ENCODE assay signal across 28 mouse cellular contexts in genomic region chr1:170983066-170983465, GRCm38 (mm10). TPM values are rescaled to one million over a fixed set of nuclear protein-coding genes. Genes with fewer than 3 reads are reported as not detected.
A peak's percentile ranks its signal among the peaks of the same experiment; 100 is the strongest.
DNase-seq lines count a peak whose midpoint lies in the region; ATAC-seq and TF ChIP-seq lines count a peak whose summit lies in the region.
"Had no signal": no experiment of that assay in that cellular context is flagged by ENCODE, and none has a peak within 500 bp of the region (broad histone marks: within the 10 kb centered on the region; RNA-seq: fewer than 3 reads in every experiment).

No protein-coding gene starts in this region.

- peak overlapping the region; percentile 61; the same call in 1 of the 2 replicates for H3K27ac ChIP-seq in spleen, adult 2 months (ENCODE audit: insufficient read depth, low read length)
- H3K27ac ChIP-seq in CH12.LX (ENCODE audit: insufficient read depth, low read depth) = no peak overlapping the region
- H3K27ac ChIP-seq: embryonic facial prominence, embryonic 12.5 days; embryonic facial prominence, embryonic 15.5 days; gastrocnemius, adult 2 months; heart, adult 2 months; heart, embryonic 10.5 days; heart, embryonic 13.5 days; hindbrain, embryonic 12.5 days; intestine, embryonic 15.5 days had no signal

- peak overlapping the region; percentile 75; the same call in 1 of the 2 replicates for H3K4me2 ChIP-seq in CH12.LX (ENCODE audit: insufficient read depth, low read depth, poor library complexity, severe bottlenecking)
- H3K4me2 ChIP-seq: embryonic facial prominence, embryonic 12.5 days; embryonic facial prominence, embryonic 15.5 days; heart, embryonic 13.5 days; hindbrain, embryonic 12.5 days; intestine, embryonic 15.5 days had no signal

- no peak for TF ChIP-seq RAD21 in CH12.LX (IDR thresholded peaks at IDR 0.05; ENCODE audit: low read depth, low read length)

- H3K4me3 ChIP-seq in spleen, adult 2 months (ENCODE audit: extremely low read depth, insufficient read depth, insufficient read length) = no peak overlapping the region
- no peak overlapping the region for H3K4me3 ChIP-seq in CH12.LX (replicated peaks in 1 of 3; ENCODE audit: low read depth in 2 of 3, low read length in 2 of 3, poor library complexity in 1 of 3)
- H3K4me3 ChIP-seq: embryonic facial prominence, embryonic 12.5 days; embryonic facial prominence, embryonic 15.5 days; gastrocnemius, adult 2 months; heart, adult 2 months; heart, embryonic 10.5 days; heart, embryonic 13.5 days; hindbrain, embryonic 12.5 days; intestine, embryonic 15.5 days had no signal

- no peaks in the 10 kb centered on the region for H3K36me3 ChIP-seq in spleen, adult 2 months (ENCODE audit: control insufficient read depth, insufficient read depth, low read length)
- H3K36me3 ChIP-seq in CH12.LX (replicated peaks in 1 of 2; ENCODE audit: control insufficient read depth in 1 of 2, insufficient read depth in 1 of 2, low read length in 1 of 2) = no peaks in the 10 kb centered on the region
- H3K36me3 ChIP-seq in splenic B cell, adult 2 months (ENCODE audit: control insufficient read depth, insufficient read depth, low read length, poor library complexity, severe bottlenecking) = no peaks in the 10 kb centered on the region
- H3K36me3 ChIP-seq: embryonic facial prominence, embryonic 12.5 days; embryonic facial prominence, embryonic 15.5 days; G1E; heart, embryonic 10.5 days; heart, embryonic 13.5 days; hindbrain, embryonic 12.5 days; intestine, embryonic 15.5 days had no signal

- no peaks in the 10 kb centered on the region for H3K79me2 ChIP-seq in CH12.LX (replicated peaks; ENCODE audit: control insufficient read depth, extremely low read depth, insufficient read depth, poor library complexity, severe bottlenecking)

- no peak for TF ChIP-seq CTCF in spleen, adult 2 months (IDR thresholded peaks at IDR 0.05; ENCODE audit: extremely low read depth, insufficient read depth, insufficient read length, insufficient replicate concordance)
- TF ChIP-seq CTCF in CH12.LX (conservative IDR thresholded peaks at IDR 0.05 in 1 of 2, IDR thresholded peaks at IDR 0.05 in 1 of 2; ENCODE audit: low read depth in 2 of 2, low read length in 2 of 2) = no peak

- TF ChIP-seq EP300 in CH12.LX (IDR thresholded peaks at IDR 0.05; ENCODE audit: low read length) = no peak

- no peaks in the 10 kb centered on the region for H3K27me3 ChIP-seq in spleen, adult 2 months (ENCODE audit: control insufficient read depth, insufficient read depth, low read length)
- H3K27me3 ChIP-seq in CH12.LX (replicated peaks) = no peaks in the 10 kb centered on the region
- H3K27me3 ChIP-seq in splenic B cell, adult 2 months (ENCODE audit: control insufficient read depth, insufficient read depth, low read length, poor library complexity, severe bottlenecking) = no peaks in the 10 kb centered on the region
- H3K27me3 ChIP-seq: embryonic facial prominence, embryonic 12.5 days; embryonic facial prominence, embryonic 15.5 days; hindbrain, embryonic 12.5 days; intestine, embryonic 15.5 days; Patski had no signal

- H3K9me3 ChIP-seq in CH12.LX (replicated peaks; ENCODE audit: low read length) = peaks cover 6% of the 10 kb centered on the region
- H3K9me3 ChIP-seq: embryonic facial prominence, embryonic 12.5 days; embryonic facial prominence, embryonic 15.5 days; G1E; heart, embryonic 10.5 days; heart, embryonic 13.5 days; hindbrain, embryonic 12.5 days; intestine, embryonic 15.5 days had no signal

- H3K4me1 ChIP-seq in spleen, adult 2 months (ENCODE audit: control insufficient read depth, insufficient read depth, insufficient read length) = peaks cover 21% of the 10 kb centered on the region
- H3K4me1 ChIP-seq in CH12.LX (ENCODE audit: control insufficient read depth in 1 of 2, insufficient read depth in 2 of 2) = peaks cover 11 to 36% of the 10 kb centered on the region in 2 experiments; a peak in 3 of 4 replicates
- H3K4me1 ChIP-seq: embryonic facial prominence, embryonic 12.5 days; embryonic facial prominence, embryonic 15.5 days; heart, embryonic 10.5 days; heart, embryonic 13.5 days; hindbrain, embryonic 12.5 days; intestine, embryonic 15.5 days had no signal

- H3K9ac ChIP-seq in CH12.LX (ENCODE audit: insufficient read depth, low read depth) = peak overlapping the region; percentile 23; the same call in 1 of the 2 replicates
- H3K9ac ChIP-seq: embryonic facial prominence, embryonic 12.5 days; embryonic facial prominence, embryonic 15.5 days; forebrain, postnatal 0 days; heart, embryonic 13.5 days; hindbrain, embryonic 12.5 days; intestine, embryonic 15.5 days had no signal

- WGBS in spleen, adult 2 months = 41% methylated on average over 4 of the region's 4 CpGs

- ATAC-seq in granulocyte monocyte progenitor cell, adult 5-6 weeks (replicated peaks; ENCODE audit: poor library complexity, severe bottlenecking) = peak; percentile 45; the same call in 1 of the 2 replicates
- ATAC-seq: forebrain, embryonic 14.5 days; forebrain, postnatal 0 days; hindbrain, embryonic 16.5 days; intestine, embryonic 15.5 days; Patski had no signal

- peak in 1 of 2 experiments; percentile 39 for DNase-seq in spleen, adult 2 months (ENCODE audit: low read depth in 1 of 2, low spot score in 2 of 2)
- DNase-seq in spleen, postnatal 14 days (ENCODE audit: low spot score in 2 of 2) = no peak
- DNase-seq in CH12.LX (ENCODE audit: extremely low read depth) = no peak
- peak; percentile 54 for DNase-seq in splenic B cell, adult 2 months (ENCODE audit: low read depth, low spot score)
- no peak for DNase-seq in cerebellum, postnatal 25 days
- DNase-seq in adrenal gland, postnatal 36 days = no peak
- DNase-seq: adrenal gland, postnatal 10 days; cerebellum, adult 11 months; cerebellum, adult 8-10 months; cerebellum, postnatal 10 days; forebrain, postnatal 0 days; gastrocnemius, adult 2 months; gastrocnemius, postnatal 14 days; heart, adult 2 months; heart, postnatal 14 days had no signal

- in situ Hi-C loops in CH12.LX (cut with MboI; ENCODE audit: low pct_ligation_motif_present, low pct_unique_long_range_greater_than_20kb, low sequenced_read_pairs) = loop anchor here (5.0 to 25.0 kb wide), 2 partner anchors 71 to 346 kb away; partner anchors contain the start of genes Fcrlb and Olfml2b

- dilution Hi-C loops in CH12.LX (cut with MboI; ENCODE audit: extremely low pct_ligation_motif_present, extremely low pct_unique_long_range_greater_than_20kb, low sequenced_read_pairs) = no loop called here

- TF ChIP-seq POLR2A in spleen, adult 2 months (IDR thresholded peaks at IDR 0.05; ENCODE audit: low read depth, low read length) = no peak
- TF ChIP-seq POLR2A in CH12.LX (IDR thresholded peaks at IDR 0.05; ENCODE audit: low read depth, low read length) = no peak

TF ChIP-seq in CH12.LX, 34 proteins besides CTCF, POLR2A, EP300 and RAD21:
- no peak for TF ChIP-seq USF2 (conservative IDR thresholded peaks at IDR 0.05; ENCODE audit: low read depth, low read length)
- 0 out of 2 replicates have a peak, but pooled peaks have one; percentile 1 for TF ChIP-seq JUND (conservative IDR thresholded peaks at IDR 0.05; ENCODE audit: low read depth, low read length)

RNA-seq across cellular contexts. Expression of gene Fcgr2b, which starts 6.7 kb away (rescaled TPM):
- polyA plus RNA-seq in spleen, adult 2 months (2012; rRNA removed) = 47.5 and 71.3 TPM in 2 replicates
- total RNA-seq in CH12.LX (2012; rRNA removed) = 20.2 and 31.8 TPM in 2 replicates
- 29.5 and 31.1 TPM in 2 replicates for total RNA-seq in CH12.LX (2014; rRNA removed)
- polyA plus RNA-seq in CH12.LX (2012; ENCODE audit: insufficient read length, low read depth) = 36.1 and 44.3 TPM in 2 replicates
- total RNA-seq in granulocyte monocyte progenitor cell, adult 5-6 weeks (2014; fragmentation: Nextera tagmentation) = 106 and 115 TPM in 2 replicates
- total RNA-seq in granulocyte monocyte progenitor cell, adult 5-6 weeks (2017) = 106 and 143 TPM in 2 replicates
- 1 to 10 TPM; 3.3 to 8.5 TPM for total RNA-seq in adrenal gland, postnatal 36 days (2021)
- polyA plus RNA-seq: heart, embryonic 10.5 days had no signal

RNA-seq across cellular contexts. Expression of gene Fcgr4, which starts 35.7 kb away (rescaled TPM):
- 7.6 and 11.4 TPM in 2 replicates for polyA plus RNA-seq in spleen, adult 2 months (2012; rRNA removed)
- total RNA-seq in CH12.LX (2012; rRNA removed) = 48.4 and 56.8 TPM in 2 replicates
- total RNA-seq in CH12.LX (2014; rRNA removed) = 41.8 and 50.2 TPM in 2 replicates
- polyA plus RNA-seq in CH12.LX (2012; ENCODE audit: insufficient read length, low read depth) = 46.7 and 52.8 TPM in 2 replicates
- total RNA-seq in granulocyte monocyte progenitor cell, adult 5-6 weeks (2014; fragmentation: Nextera tagmentation) = 0.58 and 2.9 TPM in 2 replicates
- total RNA-seq in granulocyte monocyte progenitor cell, adult 5-6 weeks (2017) = 3.1 and 3.5 TPM in 2 replicates
- 1 to 10 TPM; 2.6 to 7.6 TPM for total RNA-seq in adrenal gland, postnatal 36 days (2021)
- total RNA-seq: gastrocnemius, adult 2 months; gastrocnemius, postnatal 14 days had no signal

RNA-seq across cellular contexts. Expression of gene Fcrla, which starts 55.7 kb away (rescaled TPM):
- 116 and 142 TPM in 2 replicates for polyA plus RNA-seq in spleen, adult 2 months (2012; rRNA removed)
- total RNA-seq in CH12.LX (2012; rRNA removed) (10.6 and 18.5 TPM in 2 replicates), CH12.LX (2014; rRNA removed) (30.6 and 34.8 TPM in 2 replicates)
- 15.4 and 17.7 TPM in 2 replicates for polyA plus RNA-seq in CH12.LX (2012; ENCODE audit: insufficient read length, low read depth)
- total RNA-seq in granulocyte monocyte progenitor cell, adult 5-6 weeks (2014; fragmentation: Nextera tagmentation) = not detected in 2 replicates
- total RNA-seq in granulocyte monocyte progenitor cell, adult 5-6 weeks (2017) = not detected in 2 replicates
- under 1 TPM in 1 of 2 experiments, not detected in 1; 0.36 TPM for total RNA-seq in adrenal gland, postnatal 36 days (2021)
- total RNA-seq: forebrain, postnatal 0 days; gastrocnemius, adult 2 months had no signal
- polyA plus RNA-seq: embryonic facial prominence, embryonic 12.5 days; embryonic facial prominence, embryonic 15.5 days; forebrain, embryonic 11.5 days; forebrain, embryonic 14.5 days; frontal cortex, adult 2 months; hindbrain, embryonic 12.5 days; hindbrain, embryonic 16.5 days; intestine, embryonic 15.5 days; Patski had no signal

Comparison
In these comparisons a context has a peak if more than half of its experiments do, and no peak if none do; other contexts are left out.
1. RNA of gene Fcgr4, which starts 35.7 kb away (total RNA-seq): 41.8 to 56.8 TPM in CH12.LX; 2.6 to 7.6 TPM in adrenal gland, postnatal 36 days and 0.58 to 3.5 TPM in granulocyte monocyte progenitor cell, adult 5-6 weeks; every median in the first group is over 4 times any median in the second.
2. RNA of gene Fcrla, which starts 55.7 kb away (total RNA-seq): 10.6 to 34.8 TPM in CH12.LX; 0.36 TPM in adrenal gland, postnatal 36 days and not detected in granulocyte monocyte progenitor cell, adult 5-6 weeks; every median in the first group is over 4 times any median in the second.